Mouse (Mus musculus) Patski (cell line): ENCODE measurements at regions not wholly inside any gene's neighbourhood (a gene's known extent, or its start where the extent isn't known, plus 50 kb on each side); places are given as distances from the start of the nearest gene placed in this dataset.

Experiments used
- ATAC-seq: fragments of 100-300 bp; one replicate; pipeline ENCODE4 v1.8.0; 2021
- CTCF ChIA-PET: fragments of 350-600 bp; sonication (Branson Sonifier 250); formaldehyde crosslinking; loops from one replicate; lab custom pipeline; 2022; ENCODE audit warnings: inconsistent platforms; lab: Charles Lee
- POLR2A ChIA-PET: fragments of 350-600 bp; sonication (Branson Sonifier 250); formaldehyde crosslinking; loops from one replicate; lab custom pipeline; 2022; ENCODE audit warnings: antibody characterized with exemption, inconsistent platforms; lab: Charles Lee
- DNase-seq: peaks from one replicate; pipeline ENCODE4 v3.0.0-alpha.2; 2011; ENCODE audit warnings: low read depth, low spot score
- H3K27me3 ChIP-seq: fragments of 371-371 bp; one replicate; pipeline ENCODE4 v1.5.1; 2021
- CTCF ChIP-seq: fragments of 100-300 bp; IDR thresholded peaks from one replicate; pipeline ENCODE4 v1.5.1; 2021
- in situ Hi-C: fragments of 300-500 bp; cut with MboI; formaldehyde crosslinking; loops from 3 replicates; pipeline ENCODE4 v1.11.1; 2018; ENCODE audit warnings: low pct_unique_long_range_greater_than_20kb, mixed read lengths

DNA sequence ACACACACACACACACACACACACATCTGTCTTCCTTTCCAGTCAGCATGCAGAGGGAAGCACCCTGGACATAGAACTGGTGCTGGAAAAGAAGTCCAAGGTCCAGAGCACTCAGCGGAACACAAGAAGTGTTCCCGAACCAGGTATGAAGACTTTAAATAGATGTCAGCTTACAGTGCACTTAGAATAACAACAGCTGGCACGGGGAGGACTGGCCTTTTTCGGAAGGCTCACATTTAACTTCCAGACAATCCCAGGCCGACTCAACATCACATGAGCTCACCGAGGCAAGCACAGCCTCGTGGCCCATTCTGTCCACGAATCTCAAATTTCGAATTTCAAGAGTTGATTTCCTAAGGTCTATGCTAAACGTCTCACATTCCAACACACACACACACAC lies 70.9 kb upstream of the Slc25a33 start:
- POLR2A ChIA-PET: no interaction called here
- in situ Hi-C loops: loop anchor here (10.0 kb wide), 1 partner anchor 110 kb away; the partner anchor contains the start of gene Spsb1
- no peak for TF ChIP-seq CTCF

GRCm38 (mm10) chr4:149843736-149844135 lies 69.7 kb upstream of the Slc25a33 start:
- CTCF ChIA-PET: no interaction called here
- POLR2A ChIA-PET: no interaction called here
- in situ Hi-C loops: loop anchor here (10.0 kb wide), 1 partner anchor 111 kb away; the partner anchor contains the start of gene Spsb1
- DNase-seq (no peak), ATAC-seq (no peak)
- H3K27me3 ChIP-seq: no peaks in the 10 kb centered on the region
- TF ChIP-seq CTCF: no peak

More for the DNA sequence above, 70.9 kb upstream of the Slc25a33 start:
- DNase-seq: no peak
- no peaks in the 10 kb centered on the region for H3K27me3 ChIP-seq
- ATAC-seq: no peak
- CTCF ChIA-PET: no interaction called here

GRCm38 (mm10) chr4:149842906-149843305 lies 68.8 kb upstream of the Slc25a33 start:
- ATAC-seq (no peak), DNase-seq (no peak)
- POLR2A ChIA-PET: no interaction called here
- no peaks in the 10 kb centered on the region for H3K27me3 ChIP-seq
- in situ Hi-C loops: loop anchor here (10.0 kb wide), 1 partner anchor 112 kb away; the partner anchor contains the start of gene Spsb1
- CTCF ChIA-PET: no interaction called here
- no peak for TF ChIP-seq CTCF

- H3K27me3 ChIP-seq: no peaks in the 10 kb centered on the region
- DNase-seq (no peak), ATAC-seq (no peak)
- in situ Hi-C loops: loop anchor here (10.0 kb wide), 1 partner anchor 113 kb away; the partner anchor contains the start of gene Spsb1
- CTCF ChIA-PET: no interaction called here
- no peak for TF ChIP-seq CTCF
- POLR2A ChIA-PET: interaction anchor here (0.6 kb wide), 1 partner anchor 14 kb away, joined by 5 read pairs; no protein-coding TSS in a partner anchor
Measured at GRCm38 (mm10) chr4:149841856-149842255, 67.8 kb upstream of the Slc25a33 start.

GRCm38 (mm10) chr4:149840511-149841292 lies 66.6 kb upstream of the Slc25a33 start:
- ChIA-PET CTCF (interaction anchor here (1.0 kb wide), 1 partner anchor 34 kb away, joined by 3 read pairs; no protein-coding TSS in a partner anchor), POLR2A (interaction anchor here (0.6 kb wide), 1 partner anchor 15 kb away, joined by 5 read pairs; no protein-coding TSS in a partner anchor)
- no peak for DNase-seq
- in situ Hi-C loops: loop anchor here (10.0 kb wide), 1 partner anchor 114 kb away; the partner anchor contains the start of gene Spsb1
- no peaks in the 10 kb centered on the region for H3K27me3 ChIP-seq
- TF ChIP-seq CTCF: no peak
- no peak for ATAC-seq

- no peak for ATAC-seq
- no peak for DNase-seq
- peak; percentile 74 for TF ChIP-seq CTCF
- in situ Hi-C loops: no loop called here
- H3K27me3 ChIP-seq: no peaks in the 10 kb centered on the region
- POLR2A ChIA-PET: interaction anchor here (0.6 kb wide), 1 partner anchor 63 kb away, joined by 4 read pairs; no protein-coding TSS in a partner anchor
- CTCF ChIA-PET: interaction anchor here (1.6 to 2.2 kb wide), 2 partner anchors 117 to 120 kb away, joined by 4 to 9 read pairs; no protein-coding TSS in a partner anchor
Measured at GRCm38 (mm10) chr4:149838682-149839081, 64.6 kb upstream of the Slc25a33 start.

DNA sequence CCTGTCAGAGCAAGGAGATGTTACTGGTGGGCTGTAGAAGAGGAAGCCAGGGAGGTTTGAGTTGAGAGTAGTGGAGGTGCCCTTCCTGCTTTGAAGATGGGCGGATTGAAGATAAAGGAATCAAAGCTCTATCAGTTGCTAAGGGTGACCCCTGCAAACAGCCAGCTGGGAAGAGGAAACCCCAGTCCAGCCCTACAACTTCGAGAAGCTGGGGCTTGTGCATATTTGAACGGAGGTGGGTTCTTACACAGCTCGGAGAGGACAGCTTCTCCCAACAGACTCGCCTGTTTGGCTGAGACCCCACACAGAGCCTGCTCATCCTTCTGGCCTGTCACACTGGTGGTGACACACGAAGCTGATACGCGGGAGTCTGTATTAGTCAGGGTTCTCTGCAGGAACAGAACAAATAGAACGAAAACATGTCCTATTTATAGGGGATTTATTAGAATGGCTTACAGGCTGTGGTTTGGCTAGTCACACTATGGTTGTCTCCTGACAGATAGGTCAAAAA lies 60.6 kb upstream of the Slc25a33 start:
- POLR2A ChIA-PET: interaction anchor here (0.9 kb wide), 1 partner anchor 13 kb away, joined by 4 read pairs; no protein-coding TSS in a partner anchor
- in situ Hi-C loops: no loop called here
- ATAC-seq (no peak), DNase-seq (no peak)
- TF ChIP-seq CTCF: no peak
- CTCF ChIA-PET: interaction anchor here (1.2 to 1.5 kb wide), 2 partner anchors 14 to 124 kb away, joined by 3 to 6 read pairs; no protein-coding TSS in a partner anchor
- H3K27me3 ChIP-seq: no peaks in the 10 kb centered on the region

GRCm38 (mm10) chr4:149832446-149833101 lies 58.5 kb upstream of the Slc25a33 start:
- no peak for ATAC-seq
- no peak for DNase-seq
- no peaks in the 10 kb centered on the region for H3K27me3 ChIP-seq
- TF ChIP-seq CTCF: no peak
- ChIA-PET POLR2A (interaction anchor here (0.7 kb wide), 1 partner anchor 126 kb away, joined by 3 read pairs; no protein-coding TSS in a partner anchor), CTCF (no interaction called here)
- in situ Hi-C loops: no loop called here

DNA sequence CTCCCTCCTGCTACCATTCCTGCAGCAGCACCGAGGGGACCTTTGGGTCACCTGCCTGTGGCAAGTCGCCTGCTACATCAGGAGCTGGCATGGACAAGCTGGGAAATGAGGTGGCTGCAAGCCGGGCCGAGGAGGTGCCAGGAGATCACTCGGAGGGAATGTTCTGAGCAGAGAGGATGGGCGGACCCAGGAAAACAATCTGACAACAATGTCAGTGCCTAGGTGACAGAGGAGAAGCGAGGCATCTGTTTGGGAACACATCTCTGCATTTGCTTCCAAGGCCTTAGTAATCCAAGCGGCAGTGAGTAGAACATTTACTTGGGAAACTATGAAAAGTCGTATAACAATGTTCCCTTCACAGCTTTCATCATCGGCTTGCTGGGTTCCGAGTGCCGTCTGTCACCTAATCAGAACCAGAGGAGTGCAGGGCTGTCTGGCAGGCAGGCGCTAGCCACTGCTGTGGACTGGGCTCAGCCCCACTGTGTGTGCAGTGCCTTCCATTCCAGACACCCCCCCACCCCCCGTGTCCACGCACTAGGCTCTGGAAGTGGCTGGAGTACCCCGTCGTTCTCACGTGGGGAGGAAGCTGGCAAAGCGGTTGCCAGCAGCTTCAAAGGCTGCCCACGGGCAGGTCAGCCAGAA lies 56.6 kb upstream of the Slc25a33 start:
- no peak for DNase-seq
- CTCF ChIA-PET: interaction anchor here (1.8 kb wide), 1 partner anchor 128 kb away, joined by 6 read pairs; no protein-coding TSS in a partner anchor
- no peak for TF ChIP-seq CTCF
- no peak for ATAC-seq
- POLR2A ChIA-PET: no interaction called here
- in situ Hi-C loops: no loop called here
- no peaks in the 10 kb centered on the region for H3K27me3 ChIP-seq

DNA sequence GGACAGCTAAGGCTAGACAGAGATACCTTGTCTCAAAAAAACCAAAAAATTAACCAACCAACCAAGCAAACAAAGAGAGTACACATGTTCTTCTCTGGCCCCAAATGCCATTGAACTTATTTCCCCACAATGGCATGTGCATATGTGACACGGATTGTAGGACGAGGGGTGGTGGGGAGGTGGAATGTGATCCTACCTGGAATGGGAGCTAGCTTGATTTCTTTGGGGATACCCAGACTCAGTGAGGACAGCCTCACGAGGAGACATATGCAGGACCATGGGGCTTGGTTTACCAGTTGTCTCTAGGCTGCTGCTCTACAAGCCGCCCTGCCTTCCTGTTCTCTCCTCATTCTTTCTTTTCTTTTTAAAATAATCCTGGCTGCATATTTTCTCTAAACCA lies 55.9 kb upstream of the Slc25a33 start:
- ChIA-PET POLR2A (no interaction called here), CTCF (interaction anchor here (1.8 kb wide), 1 partner anchor 129 kb away, joined by 6 read pairs; no protein-coding TSS in a partner anchor)
- no peak for TF ChIP-seq CTCF
- no peak for DNase-seq
- no peak for ATAC-seq
- in situ Hi-C loops: no loop called here
- H3K27me3 ChIP-seq: no peaks in the 10 kb centered on the region
